In the genomic region with DNA sequence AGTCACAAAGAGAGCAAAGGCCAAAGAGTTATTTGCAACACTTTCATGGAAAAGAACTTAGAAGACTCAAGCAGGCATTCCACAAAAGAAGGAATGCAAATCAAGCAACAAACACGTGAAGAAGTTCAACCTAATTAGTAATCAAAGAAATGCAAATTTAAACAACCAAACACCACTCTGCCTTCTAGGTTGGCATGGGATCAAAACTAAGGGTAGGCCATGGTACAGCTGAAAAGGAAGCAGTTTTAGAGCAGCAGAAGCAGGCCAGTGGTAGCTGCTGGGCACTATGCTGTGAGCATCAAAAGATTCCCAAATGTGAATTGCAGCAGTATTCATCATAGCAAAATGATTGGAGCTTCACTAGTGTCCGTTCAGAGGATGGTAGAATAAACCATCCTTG, we compare ENCODE assay signal across 23 mouse cellular contexts. TPM values are rescaled to one million over a fixed set of nuclear protein-coding genes. Genes with fewer than 3 reads are reported as not detected.
"Had no signal": no experiment of that assay in that cellular context is flagged by ENCODE, and none has a peak within 500 bp of the region (broad histone marks: within the 10 kb centered on the region; RNA-seq: fewer than 3 reads in every experiment).

No protein-coding gene starts in this region.

- H3K27ac ChIP-seq: lung, embryonic 15.5 days; macrophage; midbrain, embryonic 13.5 days; neural tube, embryonic 13.5 days; neural tube, embryonic 15.5 days had no signal

- H3K9me3 ChIP-seq: lung, embryonic 15.5 days; megakaryocyte, embryonic 14.5 days; midbrain, embryonic 13.5 days; neural tube, embryonic 13.5 days; neural tube, embryonic 15.5 days had no signal

- H3K36me3 ChIP-seq: lung, embryonic 15.5 days; midbrain, embryonic 13.5 days; neural tube, embryonic 13.5 days; neural tube, embryonic 15.5 days had no signal

- DNase-seq: lung, adult 2 months; lung, postnatal 14 days; lung, postnatal 36 days; retina, postnatal 1 day; right cerebral cortex, adult 18-20 months; right cerebral cortex, postnatal 25 days; right cerebral cortex, postnatal 4 days; spleen, adult 18-20 months; thymus, adult 18-20 months; thymus, postnatal 14 days; thymus, postnatal 36 days had no signal

- H3K4me1 ChIP-seq: lung, embryonic 15.5 days had no signal

- H3K9ac ChIP-seq: lung, embryonic 15.5 days; midbrain, embryonic 13.5 days; neural tube, embryonic 13.5 days; neural tube, embryonic 15.5 days had no signal

- H3K27me3 ChIP-seq: lung, embryonic 15.5 days; midbrain, embryonic 13.5 days; neural tube, embryonic 13.5 days; neural tube, embryonic 15.5 days had no signal

- ATAC-seq: lung, postnatal 0 days; midbrain, embryonic 13.5 days; midbrain, embryonic 16.5 days had no signal

- H3K4me3 ChIP-seq: lung, embryonic 15.5 days; megakaryocyte, embryonic 14.5 days; midbrain, embryonic 13.5 days; myocyte; neural tube, embryonic 13.5 days; neural tube, embryonic 15.5 days had no signal

- H3K4me2 ChIP-seq: lung, embryonic 15.5 days; midbrain, embryonic 11.5 days; midbrain, embryonic 13.5 days; neural tube, embryonic 13.5 days; neural tube, embryonic 15.5 days had no signal

RNA-seq across cellular contexts. Expression of gene Neurod1, which starts 59.4 kb away (rescaled TPM):
- total RNA-seq: megakaryocyte progenitor cell, adult 5-6 weeks had no signal
- polyA plus RNA-seq: lung, adult 2 months; lung, embryonic 15.5 days; lung, postnatal 0 days; macrophage; myocyte; thymus, postnatal 0 days had no signal

RNA-seq across cellular contexts. Expression of gene Cerkl, which starts 59.5 kb away (rescaled TPM):
- polyA plus RNA-seq: myocyte had no signal
